Mouse (Mus musculus): ENCODE measurements around the gene Ppp1r14c.
"Not testable (repeated sequence)": the region's sequence is repeated elsewhere in the genome, so short reads cannot be mapped to it uniquely, and the experiment has no call there.

The Ppp1r14c gene

DNA sequence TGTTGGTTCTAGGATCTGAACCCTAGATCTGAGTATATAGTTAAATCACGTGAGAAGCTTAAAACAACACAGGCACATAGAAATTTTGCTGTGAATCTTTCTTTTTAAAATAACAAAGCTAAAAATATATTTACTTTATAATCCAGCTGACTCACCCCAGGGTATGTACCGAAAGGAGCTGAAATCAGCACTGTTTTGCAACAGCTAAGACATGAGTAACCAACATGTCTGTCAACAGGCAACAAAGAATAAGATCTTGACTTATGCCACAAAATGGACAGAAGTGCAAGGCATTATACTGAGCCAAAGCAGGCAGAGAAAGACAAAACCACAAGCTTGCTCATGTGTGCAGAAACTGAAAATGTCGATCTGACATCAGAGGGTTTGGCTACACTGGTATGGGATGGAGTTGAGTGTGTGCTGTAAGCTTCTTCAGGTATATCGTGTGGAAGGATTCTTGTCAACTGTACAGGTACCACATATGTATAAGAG, 100.3 kb downstream of the Ppp1r14c start:
- DNase-seq (ENCODE audit: low read depth, low spot score) = no peak

- DNase-seq (ENCODE audit: low read depth, low spot score) = no peak
Observed at GRCm38 (mm10) chr10:3468590-3468989, 102.7 kb downstream of the Ppp1r14c start.

GRCm38 (mm10) chr10:3476611-3477010, 110.8 kb downstream of the Ppp1r14c start:
- DNase-seq (ENCODE audit: low read depth, low spot score) = no peak

DNA sequence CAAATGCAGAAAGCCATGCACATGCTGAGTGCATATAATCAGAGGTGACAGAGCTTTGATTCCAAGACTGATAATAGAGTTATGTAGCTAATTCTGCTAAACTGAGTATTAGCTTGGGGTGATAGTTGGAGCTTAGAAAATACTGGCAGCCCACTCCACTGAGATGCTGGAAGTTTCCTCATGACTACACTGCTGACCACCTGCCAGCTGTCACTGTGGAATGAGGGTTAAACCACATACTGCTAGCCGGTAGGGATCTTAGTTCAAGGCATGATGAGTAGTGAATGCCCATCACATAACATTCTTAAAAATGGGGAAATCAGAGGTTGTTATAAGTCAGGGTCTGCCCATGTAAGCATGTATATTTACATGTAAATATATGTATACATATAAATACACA, 113.9 kb downstream of the Ppp1r14c start:
- no peak for DNase-seq (ENCODE audit: low read depth, low spot score)

- DNase-seq (ENCODE audit: low read depth, low spot score) = no peak
Observed at GRCm38 (mm10) chr10:3490052-3490451, 124.2 kb downstream of the Ppp1r14c start.

GRCm38 (mm10) chr10:3496791-3497190, 130.9 kb downstream of the Ppp1r14c start:
- no peak for DNase-seq (ENCODE audit: low read depth, low spot score)

DNA sequence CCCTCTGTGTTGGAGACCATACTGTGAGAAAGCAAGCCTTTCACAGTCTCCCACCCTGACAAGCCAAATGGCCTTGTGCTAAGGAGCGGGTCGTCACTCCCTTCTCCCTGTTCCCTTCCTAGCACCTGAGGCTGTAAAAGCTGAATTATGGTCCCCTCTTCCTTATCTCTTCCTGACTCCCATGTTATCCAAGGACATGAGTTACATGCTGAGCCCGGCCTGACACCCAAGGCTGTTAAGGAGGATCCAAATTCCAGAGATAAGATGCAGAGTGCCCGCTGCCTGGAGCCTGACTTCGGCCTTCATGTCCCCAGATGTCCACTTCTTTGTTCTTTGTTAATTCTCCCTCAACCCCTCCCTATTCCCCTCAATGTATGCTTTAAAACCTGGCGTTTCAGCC, 135.0 kb downstream of the Ppp1r14c start:
- DNase-seq (ENCODE audit: low read depth, low spot score) = not testable (repeated sequence)

- no peak for DNase-seq (ENCODE audit: low read depth, low spot score)
Observed at GRCm38 (mm10) chr10:3507484-3508221, 141.8 kb downstream of the Ppp1r14c start.

GRCm38 (mm10) chr10:3508222-3508588, 142.3 kb downstream of the Ppp1r14c start:
- no peak for DNase-seq (ENCODE audit: low read depth, low spot score)

DNA sequence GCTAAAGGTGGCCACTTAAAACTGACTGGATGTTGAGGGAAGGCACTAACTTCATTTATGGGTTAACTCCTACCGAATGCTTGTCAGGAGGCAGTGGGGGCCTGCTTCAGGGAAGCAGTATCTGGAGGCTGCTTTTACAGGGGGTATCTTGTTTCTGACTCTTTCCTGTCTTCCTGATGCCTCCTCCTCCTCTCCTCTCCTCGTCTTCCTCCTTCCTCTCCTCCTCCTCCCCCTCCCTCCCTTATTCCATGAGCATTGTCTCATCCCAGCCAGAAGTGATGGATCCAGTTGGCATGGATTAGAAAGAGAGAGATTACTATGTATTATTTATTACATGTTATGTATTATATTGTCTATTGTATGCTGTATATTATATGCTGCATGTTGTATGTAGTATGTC, 142.9 kb downstream of the Ppp1r14c start:
- DNase-seq (ENCODE audit: low read depth, low spot score) = no peak

GRCm38 (mm10) chr10:3509663-3510277, 143.9 kb downstream of the Ppp1r14c start:
- no peak for DNase-seq (ENCODE audit: low read depth, low spot score)

DNA sequence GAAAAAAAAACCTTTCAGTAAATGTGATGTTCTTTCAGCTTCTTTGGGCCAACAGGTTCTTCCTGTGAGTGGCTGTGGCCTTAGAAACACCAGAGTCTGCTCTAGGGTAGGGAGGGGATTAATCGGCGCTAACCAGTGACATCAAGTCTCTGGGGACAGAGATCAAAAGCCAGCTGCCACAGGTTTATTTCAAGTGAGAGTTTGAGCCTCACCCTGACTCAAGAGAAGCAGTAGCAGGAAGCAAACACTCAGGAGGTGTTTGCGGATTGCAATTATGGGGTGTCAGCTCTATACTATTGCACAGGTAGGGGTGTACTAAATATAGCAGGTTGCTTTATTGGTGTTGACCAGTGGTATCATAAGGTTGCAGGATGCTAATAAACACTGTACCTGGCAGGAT, 144.6 kb downstream of the Ppp1r14c start:
- no peak for DNase-seq (ENCODE audit: low read depth, low spot score)

DNA sequence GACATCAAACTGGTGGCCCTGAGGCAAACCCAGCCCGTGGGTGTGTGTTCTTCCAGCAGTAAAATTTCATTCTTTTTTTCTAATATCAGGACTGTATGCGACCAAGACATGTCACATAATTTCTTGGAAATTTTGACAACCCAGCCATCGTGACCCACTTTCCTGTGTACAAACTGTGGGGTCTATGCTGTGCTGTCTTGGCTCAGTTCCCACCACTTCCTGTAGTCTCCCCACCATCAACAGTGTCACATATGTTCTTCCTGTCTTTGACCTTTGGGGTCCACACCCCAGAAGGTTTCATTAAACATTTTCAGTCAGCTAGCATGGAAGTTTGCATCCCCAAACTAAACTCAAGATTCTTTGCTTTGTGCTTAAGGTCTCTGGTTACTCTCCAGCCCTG, 145.5 kb downstream of the Ppp1r14c start:
- DNase-seq (ENCODE audit: low read depth, low spot score) = no peak

- DNase-seq (ENCODE audit: low read depth, low spot score) = peak; percentile 20
Observed at GRCm38 (mm10) chr10:3512620-3513305, 146.9 kb downstream of the Ppp1r14c start.

DNA sequence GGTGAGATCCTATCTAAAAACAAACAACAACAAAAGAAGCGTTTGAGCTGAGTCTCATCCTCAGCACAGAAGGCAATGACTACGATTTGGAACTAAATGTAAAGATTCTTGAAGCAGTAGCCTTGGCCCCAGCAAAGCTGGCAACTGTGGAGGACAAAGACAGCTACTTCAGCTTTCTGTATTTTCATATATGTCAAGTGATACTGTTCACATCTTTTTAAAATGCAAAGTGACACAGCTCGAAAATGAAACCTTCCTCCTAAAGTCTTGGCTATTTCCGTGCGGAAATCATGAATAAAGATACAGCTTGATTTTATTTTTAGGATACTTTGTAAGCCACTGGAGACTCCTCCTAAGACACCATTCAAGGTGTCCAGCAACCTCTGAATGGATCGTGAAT, 148.1 kb downstream of the Ppp1r14c start:
- no peak for DNase-seq (ENCODE audit: low read depth, low spot score)
